Mouse (Mus musculus): ENCODE results near the gene Gm21761.
"Not testable (repeated sequence)": the region's sequence is repeated elsewhere in the genome, so short reads cannot be mapped to it uniquely, and the experiment has no call there.

Gene Gm21761

GRCm38 (mm10) chr13:119929172-119929571 is at the start of gene Gm21761:
TSS of gene Gm21761 (minus strand) at chr13:119929272.
- DNase-seq (ENCODE audit: low read depth, low spot score): not testable (repeated sequence)

GRCm38 (mm10) chr13:119969163-119969562 is 40.1 kb upstream of the Gm21761 start:
- DNase-seq (ENCODE audit: low read depth, low spot score): not testable (repeated sequence)

- DNase-seq (ENCODE audit: low read depth, low spot score): not testable (repeated sequence)
These were observed 39.1 kb upstream of the Gm21761 start for GRCm38 (mm10) chr13:119968193-119968592.

- DNase-seq (ENCODE audit: low read depth, low spot score): not testable (repeated sequence)
These were observed 36.9 kb upstream of the Gm21761 start for GRCm38 (mm10) chr13:119965968-119966367.

- not testable (repeated sequence) for DNase-seq (ENCODE audit: low read depth, low spot score)
These were observed 36.4 kb upstream of the Gm21761 start for GRCm38 (mm10) chr13:119965302-119965952.

- DNase-seq (ENCODE audit: low read depth, low spot score): not testable (repeated sequence)
These were observed 33.8 kb upstream of the Gm21761 start for GRCm38 (mm10) chr13:119962856-119963255.

GRCm38 (mm10) chr13:119955567-119955966 is 26.5 kb upstream of the Gm21761 start:
- DNase-seq (ENCODE audit: low read depth, low spot score): not testable (repeated sequence)

GRCm38 (mm10) chr13:119955089-119955488 is 26.0 kb upstream of the Gm21761 start:
- DNase-seq (ENCODE audit: low read depth, low spot score): not testable (repeated sequence)

GRCm38 (mm10) chr13:119950706-119951105 is 21.6 kb upstream of the Gm21761 start, which contains the start of gene B020031M17Rik:
TSS of gene B020031M17Rik (minus strand) at chr13:119950806.
- not testable (repeated sequence) for DNase-seq (ENCODE audit: low read depth, low spot score)

GRCm38 (mm10) chr13:119924597-119925340 is 4.3 kb downstream of the Gm21761 start:
- not testable (repeated sequence) for DNase-seq (ENCODE audit: low read depth, low spot score)

GRCm38 (mm10) chr13:119916966-119917722 is 11.9 kb downstream of the Gm21761 start:
- not testable (repeated sequence) for DNase-seq (ENCODE audit: low read depth, low spot score)

- DNase-seq (ENCODE audit: low read depth, low spot score): not testable (repeated sequence)
These were observed 12.6 kb downstream of the Gm21761 start for GRCm38 (mm10) chr13:119916449-119916848.

- not testable (repeated sequence) for DNase-seq (ENCODE audit: low read depth, low spot score)
These were observed 30.5 kb downstream of the Gm21761 start for GRCm38 (mm10) chr13:119898549-119898948.

GRCm38 (mm10) chr13:119894685-119895084 is 34.4 kb downstream of the Gm21761 start, which contains the start of gene Tcstv1:
TSS of gene Tcstv1 (minus strand) at chr13:119894785.
- DNase-seq (ENCODE audit: low read depth, low spot score): not testable (repeated sequence)

GRCm38 (mm10) chr13:119886896-119887295 is 42.2 kb downstream of the Gm21761 start:
- not testable (repeated sequence) for DNase-seq (ENCODE audit: low read depth, low spot score)

GRCm38 (mm10) chr13:119864395-119864999 is 64.6 kb downstream of the Gm21761 start:
- not testable (repeated sequence) for DNase-seq (ENCODE audit: low read depth, low spot score)

GRCm38 (mm10) chr13:119862399-119862798 is 66.7 kb downstream of the Gm21761 start:
- not testable (repeated sequence) for DNase-seq (ENCODE audit: low read depth, low spot score)

Data from embryo, embryonic 11.5 days (tissue).